Mouse (Mus musculus) liver, embryonic 11.5 days (tissue): Measurements from ENCODE around the gene Sgta. TPM values are rescaled to one million over a fixed set of nuclear protein-coding genes. Genes with fewer than 3 reads are reported as not detected.

Experiments
- ATAC-seq: fragments of 200-750 bp; cut with Nextera tagmentation; replicated peaks from 2 replicates; pipeline ENCODE4 v1.8.0; 2017; ENCODE audit warnings: moderate number of reproducible peaks, mild to moderate bottlenecking, moderate TSS enrichment, moderate library complexity; ENCODE audit not compliant: low FRiP score
- DNase-seq: peaks from one replicate; pipeline ENCODE4 v3.0.0-alpha.2; 2017; ENCODE audit warnings: low spot score
- H3K27ac ChIP-seq: fragments of 300-500 bp; sonication (generic); 2 replicates; pipeline ENCODE4 v1.5.1; 2014; ENCODE audit warnings: mild to moderate bottlenecking, low read depth, low read length, control low read depth
- H3K27me3 ChIP-seq: fragments of 300-500 bp; sonication (generic); replicated peaks from 2 replicates; pipeline ENCODE4 v1.6.1; 2014; ENCODE audit warnings: low read length, mixed read lengths; ENCODE audit not compliant: control insufficient read depth, insufficient read depth
- H3K36me3 ChIP-seq: fragments of 300-500 bp; sonication (generic); 2 replicates; pipeline ENCODE4 v1.6.1; 2014; ENCODE audit warnings: mild to moderate bottlenecking, low read length, moderate library complexity, mixed read lengths; ENCODE audit not compliant: control insufficient read depth, insufficient read depth
- H3K4me1 ChIP-seq: fragments of 300-500 bp; sonication (generic); replicated peaks from 2 replicates; pipeline ENCODE4 v1.6.1; 2014; ENCODE audit warnings: low read length, mixed read lengths; ENCODE audit not compliant: control insufficient read depth, insufficient read depth
- H3K4me2 ChIP-seq: fragments of 300-500 bp; sonication (generic); 2 replicates; pipeline ENCODE4 v1.6.1; 2014; ENCODE audit warnings: mild to moderate bottlenecking, control low read depth, moderate library complexity
- H3K4me3 ChIP-seq: fragments of 300-500 bp; sonication (generic); 2 replicates; pipeline ENCODE4 v1.5.1; 2014; ENCODE audit warnings: low read depth, low read length, control low read depth
- H3K9ac ChIP-seq: fragments of 300-500 bp; sonication (generic); 2 replicates; pipeline ENCODE4 v1.6.1; 2014; ENCODE audit warnings: low read depth, low read length, control low read depth
- H3K9me3 ChIP-seq: fragments of 300-500 bp; sonication (generic); 2 replicates; pipeline ENCODE4 v1.6.1; 2016; ENCODE audit warnings: low read length, inconsistent platforms, mixed read lengths; ENCODE audit not compliant: control insufficient read depth
- WGBS: fragments of 180-500 bp; shearing (Covaris S2); extraction: QIAGEN DNeasy Blood & Tissue Kit; methylation state at CpG from one replicate; pipeline ENCODE4 v1.1.7; 2014; 5-methylcytosine and 5-hydroxymethylcytosine counted together
- microRNA-seq: library from miRNA; unstranded; fragments of <30 nt; microRNA quantifications from one replicate; pipeline ENCODE4, GENCODE M21; 2017; ENCODE audit warnings: borderline number of aligned reads
- polyA plus RNA-seq: library from polyadenylated mRNA; unstranded; fragments of >200 nt; fragmentation: Nextera tagmentation; extraction: Ambion mirVana; gene quantifications from 2 replicates; pipeline ENCODE4 v1.2.1, GENCODE M21; 2014

Gene Sgta
- polyA plus RNA-seq, 1 experiment from 2014 or later: 147 TPM

DNA sequence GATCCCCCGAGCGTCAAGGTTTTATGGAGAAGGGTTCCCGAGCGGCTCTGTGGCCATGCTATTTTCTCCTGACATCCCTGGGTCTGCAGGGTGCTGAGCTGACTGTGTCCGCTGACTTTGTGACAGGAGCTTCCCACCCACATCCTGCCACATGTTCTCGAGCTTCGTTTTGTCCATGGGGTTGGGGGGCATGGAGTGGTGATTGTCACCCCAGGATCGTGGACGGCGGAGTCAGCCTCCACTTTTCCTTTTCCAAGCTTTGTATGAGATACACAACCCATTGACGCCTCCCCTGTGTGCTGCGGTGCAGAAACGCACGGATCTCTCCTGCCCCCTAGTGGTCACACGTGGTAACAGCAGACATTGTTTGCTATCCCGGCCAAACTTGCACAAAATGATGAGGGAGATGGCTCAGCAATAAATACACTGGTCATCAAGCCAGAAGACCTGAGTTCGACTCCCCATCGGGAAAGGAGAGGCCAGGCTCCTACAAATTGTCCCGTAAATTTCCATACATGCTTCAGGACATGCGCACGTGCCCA lies 64.8 kb downstream of the Sgta start:
- Histone ChIP-seq H3K27me3 (peaks cover 19% of the 10 kb centered on the region), H3K4me3 (no peak overlapping the region), H3K4me2 (0 out of 2 replicates have a peak overlapping the region, but pooled peaks have one; percentile 28), H3K36me3 (no peaks in the 10 kb centered on the region), H3K9me3 (no peaks in the 10 kb centered on the region), H3K27ac (no peak overlapping the region), H3K9ac (no peak overlapping the region), H3K4me1 (peaks cover 7% of the 10 kb centered on the region)
- no peak for ATAC-seq
- peak; percentile 72 for DNase-seq
- WGBS: 11% methylated on average over 21 of the region's 21 CpGs

DNA sequence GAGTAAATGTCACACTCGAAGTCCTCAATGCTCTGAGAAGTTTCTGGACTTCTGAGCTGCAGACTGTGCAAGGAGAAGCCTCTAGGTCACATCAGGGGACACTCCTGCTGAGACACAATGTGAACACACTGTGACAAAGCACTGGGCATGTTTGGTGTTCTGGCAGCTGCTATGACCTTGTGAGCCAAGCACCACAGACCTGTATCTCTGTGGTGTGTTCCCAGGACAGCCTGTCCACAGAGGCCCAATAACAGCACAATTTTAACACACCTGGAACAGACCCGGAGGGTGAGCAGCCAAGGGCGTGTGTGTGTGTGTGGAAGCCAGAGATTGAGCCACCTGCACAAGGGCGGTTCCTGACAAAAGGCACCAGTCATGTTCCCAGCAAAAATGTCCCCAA lies 65.4 kb downstream of the Sgta start:
- Histone ChIP-seq H3K27me3 (peaks cover 19% of the 10 kb centered on the region), H3K4me2 (0 out of 2 replicates have a peak overlapping the region, but pooled peaks have one; percentile 28), H3K36me3 (no peaks in the 10 kb centered on the region), H3K27ac (no peak overlapping the region), H3K4me3 (no peak overlapping the region), H3K9me3 (no peaks in the 10 kb centered on the region), H3K9ac (no peak overlapping the region), H3K4me1 (peaks cover 5% of the 10 kb centered on the region; the same call in 1 of the 2 replicates)
- DNase-seq (no peak), ATAC-seq (no peak)
- 43% methylated on average over 4 of the region's 4 CpGs for WGBS

Small RNA genes lying within 50 kb of the gene (microRNA-seq; reads per million reads assigned to microRNA genes)
- gene Mir5615-1 (not detected), gene Mir5615-2 (not detected)

Other genes with a start within 250 kb of the Sgta start
- 1.1 and 1.5 TPM in 2 replicates for gene Jsrp1, start 246.7 kb downstream of the Sgta start, polyA plus RNA-seq
- 1,793 and 1,800 TPM in 2 replicates for gene Oaz1, start 233.5 kb downstream of the Sgta start, polyA plus RNA-seq
- gene Lingo3, start 216.1 kb downstream of the Sgta start, polyA plus RNA-seq: 0.05 TPM in 1 of 2 replicates, not detected in the other
- 403 and 453 TPM in 2 replicates for gene Lsm7, start 205.0 kb downstream of the Sgta start, polyA plus RNA-seq
- gene Sppl2b, start 204.9 kb downstream of the Sgta start, polyA plus RNA-seq: 58.5 and 63.8 TPM in 2 replicates
- not detected in 2 replicates for gene Tmprss9, start 188.3 kb downstream of the Sgta start, polyA plus RNA-seq
- 396 and 445 TPM in 2 replicates for gene Timm13, start 159.2 kb downstream of the Sgta start, polyA plus RNA-seq
- gene Lmnb2, start 141.9 kb downstream of the Sgta start, polyA plus RNA-seq: 16.2 and 18.2 TPM in 2 replicates
- gene Gadd45b, start 130.1 kb downstream of the Sgta start, polyA plus RNA-seq: 4.0 and 5.0 TPM in 2 replicates
- 1.8 and 2.1 TPM in 2 replicates for gene Gng7, start 45.2 kb downstream of the Sgta start, polyA plus RNA-seq
- gene Diras1, start 34.5 kb downstream of the Sgta start, polyA plus RNA-seq: 0.45 TPM in 1 of 2 replicates, not detected in the other
- 9.1 and 9.4 TPM in 2 replicates for gene Slc39a3, start 22.8 kb downstream of the Sgta start, polyA plus RNA-seq
- 80.3 and 84.0 TPM in 2 replicates for gene Thop1, start 9.9 kb upstream of the Sgta start, polyA plus RNA-seq
- 17.3 and 17.6 TPM in 2 replicates for gene Creb3l3, start 38.7 kb upstream of the Sgta start, polyA plus RNA-seq
- gene Map2k2, start 45.7 kb upstream of the Sgta start, polyA plus RNA-seq: 201 and 207 TPM in 2 replicates
- gene Zbtb7a, start 75.0 kb upstream of the Sgta start, polyA plus RNA-seq: 31.6 and 34.2 TPM in 2 replicates
- 41.2 and 50.9 TPM in 2 replicates for gene Pias4, start 107.7 kb upstream of the Sgta start, polyA plus RNA-seq
- gene Eef2, start 116.5 kb upstream of the Sgta start, polyA plus RNA-seq: 626 and 647 TPM in 2 replicates
- 44.5 and 45.6 TPM in 2 replicates for gene Dapk3, start 122.8 kb upstream of the Sgta start, polyA plus RNA-seq
- gene 4930442H23Rik, start 123.7 kb upstream of the Sgta start, polyA plus RNA-seq: not detected in 2 replicates
- not detected in 2 replicates for gene Nmrk2, start 141.9 kb upstream of the Sgta start, polyA plus RNA-seq
- gene Atcay, start 170.7 kb upstream of the Sgta start, polyA plus RNA-seq: 0.05 TPM in 1 of 2 replicates, not detected in the other
- 1.3 and 2.1 TPM in 2 replicates for gene Zfr2, start 173.0 kb upstream of the Sgta start, polyA plus RNA-seq
- 2.1 TPM in 2 replicates for gene Matk, start 192.8 kb upstream of the Sgta start, polyA plus RNA-seq
- 226 and 233 TPM in 2 replicates for gene Mrpl54, start 206.8 kb upstream of the Sgta start, polyA plus RNA-seq
- gene Apba3, start 206.8 kb upstream of the Sgta start, polyA plus RNA-seq: 47.5 and 55.0 TPM in 2 replicates
- gene Tjp3, start 231.4 kb upstream of the Sgta start, polyA plus RNA-seq: 1.8 TPM in 2 replicates
- gene Pip5k1c, start 232.8 kb upstream of the Sgta start, polyA plus RNA-seq: 40.0 and 42.5 TPM in 2 replicates